Mouse (Mus musculus): ENCODE data around the gene Fars2.

The Fars2 gene

GRCm38 (mm10) chr13:36648257-36648656, 531.0 kb downstream of the Fars2 start:
- DNase-seq (ENCODE audit: low read depth in 1 of 2, low spot score in 2 of 2) = no peak

- DNase-seq (ENCODE audit: low read depth in 1 of 2, low spot score in 2 of 2) = no peak
These were observed 537.0 kb downstream of the Fars2 start for GRCm38 (mm10) chr13:36654251-36654650.

GRCm38 (mm10) chr13:36679345-36679744, 562.1 kb downstream of the Fars2 start:
- no peak for DNase-seq (ENCODE audit: low read depth in 1 of 2, low spot score in 2 of 2)

- DNase-seq (ENCODE audit: low read depth in 1 of 2, low spot score in 2 of 2) = no peak
These were observed 563.6 kb downstream of the Fars2 start for GRCm38 (mm10) chr13:36680690-36681355.

GRCm38 (mm10) chr13:36683581-36683980, 566.4 kb downstream of the Fars2 start:
- DNase-seq (ENCODE audit: low read depth in 1 of 2, low spot score in 2 of 2) = no peak

- DNase-seq (ENCODE audit: low read depth in 1 of 2, low spot score in 2 of 2) = no peak
These were observed 578.4 kb downstream of the Fars2 start for GRCm38 (mm10) chr13:36695516-36696201.

GRCm38 (mm10) chr13:36696351-36696771, 579.1 kb downstream of the Fars2 start:
- no peak for DNase-seq (ENCODE audit: low read depth in 1 of 2, low spot score in 2 of 2)

- DNase-seq (ENCODE audit: low read depth in 1 of 2, low spot score in 2 of 2) = no peak
These were observed 590.0 kb downstream of the Fars2 start for GRCm38 (mm10) chr13:36707088-36707690.

- no peak for DNase-seq (ENCODE audit: low read depth in 1 of 2, low spot score in 2 of 2)
These were observed 596.9 kb downstream of the Fars2 start for GRCm38 (mm10) chr13:36714101-36714500.

- DNase-seq (ENCODE audit: low read depth in 1 of 2, low spot score in 2 of 2) = no peak
These were observed 599.5 kb downstream of the Fars2 start for GRCm38 (mm10) chr13:36716708-36717107.

GRCm38 (mm10) chr13:36717376-36717775, 600.2 kb downstream of the Fars2 start:
- no peak for DNase-seq (ENCODE audit: low read depth in 1 of 2, low spot score in 2 of 2)

GRCm38 (mm10) chr13:36720297-36721017, 603.2 kb downstream of the Fars2 start:
- no peak for DNase-seq (ENCODE audit: low read depth in 1 of 2, low spot score in 2 of 2)

GRCm38 (mm10) chr13:36722309-36722708, 605.1 kb downstream of the Fars2 start:
- DNase-seq (ENCODE audit: low read depth in 1 of 2, low spot score in 2 of 2) = no peak

- no peak for DNase-seq (ENCODE audit: low read depth in 1 of 2, low spot score in 2 of 2)
These were observed 606.6 kb downstream of the Fars2 start for GRCm38 (mm10) chr13:36723726-36724300.

- DNase-seq (ENCODE audit: low read depth in 1 of 2, low spot score in 2 of 2) = no peak
These were observed 607.6 kb downstream of the Fars2 start for GRCm38 (mm10) chr13:36724533-36725470.

- no peak for DNase-seq (ENCODE audit: low read depth in 1 of 2, low spot score in 2 of 2)
These were observed 608.7 kb downstream of the Fars2 start for GRCm38 (mm10) chr13:36725881-36726280.

- no peak for DNase-seq (ENCODE audit: low read depth in 1 of 2, low spot score in 2 of 2)
These were observed 609.3 kb downstream of the Fars2 start for GRCm38 (mm10) chr13:36726551-36726950.

GRCm38 (mm10) chr13:36726951-36727778, 610.0 kb downstream of the Fars2 start:
- no peak for DNase-seq (ENCODE audit: low read depth in 1 of 2, low spot score in 2 of 2)

- DNase-seq (ENCODE audit: low read depth in 1 of 2, low spot score in 2 of 2) = no peak
These were observed 610.7 kb downstream of the Fars2 start for GRCm38 (mm10) chr13:36727779-36728470.
